Mouse (Mus musculus): ENCODE data around the gene Pla1a. TPM values are rescaled to one million over a fixed set of nuclear protein-coding genes. Genes with fewer than 3 reads are reported as not detected.

Pla1a gene
- total RNA-seq, 2 experiments from 2014 or later: 1.5 to 2.5 TPM

- Histone ChIP-seq H3K27ac (no peak overlapping the region), H3K4me3 (no peak overlapping the region)
- DNase-seq (ENCODE audit: extremely low spot score in 1 of 2, low spot score in 2 of 2): no peak
- no peak for TF ChIP-seq CTCF (IDR thresholded peaks at IDR 0.05)
- intact Hi-C loops (cut with DNase I): no loop called here
These were observed 36.5 kb upstream of the Pla1a start for GRCm38 (mm10) chr16:38469437-38469836.

- intact Hi-C loops (cut with DNase I): no loop called here
- H3K4me3 ChIP-seq: no peak overlapping the region
- no peak for DNase-seq (ENCODE audit: extremely low spot score in 1 of 2, low spot score in 2 of 2)
- H3K27ac ChIP-seq: no peak overlapping the region
- TF ChIP-seq CTCF (IDR thresholded peaks at IDR 0.05): no peak; the same call in none of the 2 replicates
These were observed 35.7 kb upstream of the Pla1a start for GRCm38 (mm10) chr16:38468706-38469018.

- DNase-seq (ENCODE audit: extremely low spot score in 1 of 2, low spot score in 2 of 2): no peak
- Histone ChIP-seq H3K27ac (no peak overlapping the region), H3K4me3 (no peak overlapping the region)
- no peak for TF ChIP-seq CTCF (IDR thresholded peaks at IDR 0.05)
- intact Hi-C loops (cut with DNase I): no loop called here
These were observed 35.2 kb upstream of the Pla1a start for GRCm38 (mm10) chr16:38467917-38468705.

GRCm38 (mm10) chr16:38467091-38467916, 34.4 kb upstream of the Pla1a start:
- no peak for TF ChIP-seq CTCF (IDR thresholded peaks at IDR 0.05)
- H3K27ac ChIP-seq: no peak overlapping the region
- intact Hi-C loops (cut with DNase I): no loop called here
- no peak overlapping the region for H3K4me3 ChIP-seq
- no peak for DNase-seq (ENCODE audit: extremely low spot score in 1 of 2, low spot score in 2 of 2)

GRCm38 (mm10) chr16:38466089-38466488, 33.1 kb upstream of the Pla1a start:
- intact Hi-C loops (cut with DNase I): no loop called here
- no peak for TF ChIP-seq CTCF (IDR thresholded peaks at IDR 0.05)
- no peak overlapping the region for H3K4me3 ChIP-seq
- H3K27ac ChIP-seq: no peak overlapping the region
- no peak for DNase-seq (ENCODE audit: extremely low spot score in 1 of 2, low spot score in 2 of 2)

GRCm38 (mm10) chr16:38463305-38463704, 30.4 kb upstream of the Pla1a start:
- H3K27ac ChIP-seq: no peak overlapping the region
- intact Hi-C loops (cut with DNase I): no loop called here
- TF ChIP-seq CTCF (IDR thresholded peaks at IDR 0.05): no peak
- DNase-seq (ENCODE audit: extremely low spot score in 1 of 2, low spot score in 2 of 2): no peak
- no peak overlapping the region for H3K4me3 ChIP-seq

- intact Hi-C loops (cut with DNase I): no loop called here
- no peak for TF ChIP-seq CTCF (IDR thresholded peaks at IDR 0.05)
- H3K27ac ChIP-seq: no peak overlapping the region
- H3K4me3 ChIP-seq: no peak overlapping the region
- no peak for DNase-seq (ENCODE audit: extremely low spot score in 1 of 2, low spot score in 2 of 2)
These were observed 29.2 kb upstream of the Pla1a start for GRCm38 (mm10) chr16:38462161-38462560.

GRCm38 (mm10) chr16:38461749-38462148, 28.8 kb upstream of the Pla1a start:
- DNase-seq (ENCODE audit: extremely low spot score in 1 of 2, low spot score in 2 of 2): no peak
- Histone ChIP-seq H3K27ac (no peak overlapping the region), H3K4me3 (no peak overlapping the region)
- no peak for TF ChIP-seq CTCF (IDR thresholded peaks at IDR 0.05)
- intact Hi-C loops (cut with DNase I): no loop called here

GRCm38 (mm10) chr16:38459990-38460389, 27.0 kb upstream of the Pla1a start:
- intact Hi-C loops (cut with DNase I): no loop called here
- Histone ChIP-seq H3K4me3 (no peak overlapping the region), H3K27ac (no peak overlapping the region)
- DNase-seq (ENCODE audit: extremely low spot score in 1 of 2, low spot score in 2 of 2): no peak
- TF ChIP-seq CTCF (IDR thresholded peaks at IDR 0.05): no peak

- no peak for DNase-seq (ENCODE audit: extremely low spot score in 1 of 2, low spot score in 2 of 2)
- Histone ChIP-seq H3K27ac (no peak overlapping the region), H3K4me3 (no peak overlapping the region)
- intact Hi-C loops (cut with DNase I): no loop called here
- TF ChIP-seq CTCF (IDR thresholded peaks at IDR 0.05): no peak
These were observed 25.8 kb upstream of the Pla1a start for GRCm38 (mm10) chr16:38458600-38459280.

- no peak overlapping the region for H3K27ac ChIP-seq
- no peak overlapping the region for H3K4me3 ChIP-seq
- DNase-seq (ENCODE audit: extremely low spot score in 1 of 2, low spot score in 2 of 2): no peak
- TF ChIP-seq CTCF (IDR thresholded peaks at IDR 0.05): no peak
- intact Hi-C loops (cut with DNase I): no loop called here
These were observed 24.0 kb upstream of the Pla1a start for GRCm38 (mm10) chr16:38456812-38457567.
